Mouse (Mus musculus) forelimb bud, embryonic 11.5 days (tissue): ENCODE measurements around the gene Olfr968.

Source experiments
- DNase-seq: peaks from one replicate; pipeline ENCODE4 v3.0.0-alpha.2; 2012; ENCODE audit warnings: low read depth, low spot score

The Olfr968 gene

DNA sequence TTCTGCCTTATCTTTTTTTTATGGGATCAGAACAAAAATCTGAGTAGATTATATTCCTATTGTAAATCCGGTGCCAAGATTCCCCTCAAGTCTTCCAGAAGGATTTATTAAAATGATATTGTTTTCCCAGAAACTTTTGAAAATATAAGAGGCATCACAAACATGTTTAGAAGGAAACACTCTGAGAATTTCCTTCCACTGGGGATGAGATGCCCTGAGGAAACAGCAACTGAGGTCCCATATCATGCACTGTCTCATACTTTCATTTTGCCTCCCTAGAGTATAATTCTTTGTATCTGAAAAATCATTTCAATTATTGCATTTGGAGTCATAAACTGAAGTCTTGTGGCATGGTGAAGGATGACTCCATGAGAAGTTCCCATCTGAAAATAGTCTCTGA, at the start of gene Olfr968:
Olfr968 (minus strand) TSS at position 101 of the 400 bp plus-strand sequence.
- no peak for DNase-seq

DNA sequence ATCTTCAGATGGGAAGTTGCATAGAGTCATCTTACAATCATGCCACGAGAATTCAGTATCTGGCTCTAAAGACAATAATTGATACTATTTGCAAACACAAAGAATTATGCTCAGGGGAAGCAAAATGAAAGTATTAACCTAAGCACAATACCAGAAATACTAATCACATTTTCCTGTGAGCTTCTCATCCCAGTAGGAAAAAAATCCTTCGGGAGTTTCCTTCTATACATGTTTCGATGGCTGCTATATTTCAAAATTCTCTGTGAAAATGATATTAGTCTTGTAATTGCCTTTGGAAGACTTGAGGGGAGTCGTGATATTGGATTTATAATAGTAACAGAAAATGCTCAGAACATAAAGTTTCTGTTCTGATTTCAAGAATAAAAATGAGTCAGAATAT, 25.5 kb upstream of the Olfr968 start, which contains the start of gene Olfr970:
Olfr970 (plus strand) TSS at position 301 of the 400 bp plus-strand sequence.
- DNase-seq = no peak

DNA sequence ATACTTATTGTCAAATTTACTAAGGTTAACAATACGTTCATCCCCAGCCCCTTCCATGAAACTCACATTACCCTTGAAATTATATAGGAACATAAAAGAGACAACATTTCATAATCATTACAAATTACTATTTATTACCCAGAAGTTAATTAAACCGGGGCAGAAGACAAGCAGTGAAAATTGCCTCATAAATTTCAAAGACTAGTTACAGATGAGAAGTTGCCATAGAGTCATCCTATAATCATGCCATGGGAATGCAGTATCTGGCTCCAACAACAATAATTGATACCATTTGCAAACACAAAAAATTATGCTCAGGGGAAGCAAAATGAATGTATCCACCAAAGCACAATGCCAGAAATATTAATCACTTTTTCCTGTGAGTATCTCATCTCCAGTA, 7.5 kb upstream of the Olfr968 start, which contains the start of gene Olfr969:
Olfr969 (plus strand) TSS at position 388 of the 400 bp plus-strand sequence.
- DNase-seq = no peak

DNA sequence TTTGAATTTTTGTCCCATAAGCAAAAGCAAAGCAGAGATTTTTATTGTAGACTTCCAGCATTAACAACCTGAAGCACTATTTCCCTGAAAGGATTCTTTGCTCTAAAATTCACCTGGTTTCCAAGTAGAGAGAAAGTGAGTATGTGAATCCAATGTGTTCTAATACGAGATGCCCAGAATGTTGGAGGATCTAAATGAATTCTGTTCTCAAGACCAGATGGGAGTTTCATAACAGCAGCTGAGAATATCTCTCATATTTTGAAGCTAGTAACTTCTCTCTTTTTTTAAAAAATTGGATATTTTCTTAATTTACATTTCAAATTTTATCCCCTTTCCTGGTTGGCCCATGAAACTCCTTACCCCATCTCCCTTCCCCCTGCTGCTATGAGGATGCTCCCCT, 36.6 kb downstream of the Olfr968 start:
- DNase-seq = no peak

DNA sequence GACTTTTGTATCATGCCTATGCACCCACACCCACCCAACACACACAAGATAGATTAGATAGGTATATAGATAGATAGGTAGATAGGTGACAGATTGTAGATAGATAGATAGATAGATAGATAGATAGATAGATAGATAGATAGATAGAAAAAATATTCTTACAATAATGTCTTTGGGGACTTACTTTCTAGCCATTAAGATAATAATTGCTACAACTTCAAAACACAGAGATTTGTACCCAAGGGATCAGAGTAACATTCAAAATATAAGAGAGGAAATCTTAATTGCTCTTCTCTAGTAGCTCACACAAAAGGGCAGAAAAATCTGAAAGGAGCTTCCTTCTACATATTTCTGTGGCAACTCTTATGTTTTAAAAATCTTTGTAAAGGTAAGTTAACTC, 37.1 kb downstream of the Olfr968 start, which contains the start of gene Olfr967:
Olfr967 (plus strand) TSS at position 301 of the 400 bp plus-strand sequence.
- no peak for DNase-seq

DNA sequence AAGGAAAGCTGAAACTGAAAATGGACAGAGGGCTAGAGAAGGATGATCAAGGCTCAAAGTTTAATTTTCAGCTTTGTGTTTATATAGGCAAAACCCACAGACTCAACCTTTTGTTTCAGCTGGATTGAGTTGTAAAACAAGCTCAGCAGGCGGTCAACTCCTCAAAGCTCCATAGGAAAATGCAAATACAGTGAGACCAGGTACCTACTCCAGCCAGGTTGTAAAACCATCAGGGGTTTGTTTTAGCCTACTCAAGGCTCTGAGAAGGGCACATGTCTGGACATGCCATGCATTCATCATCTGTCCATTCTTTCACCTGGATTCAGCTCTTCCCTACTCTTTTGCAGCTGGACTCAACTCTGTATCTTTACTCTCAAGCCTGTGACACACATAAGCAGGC, 42.3 kb downstream of the Olfr968 start:
- DNase-seq = no peak

DNA sequence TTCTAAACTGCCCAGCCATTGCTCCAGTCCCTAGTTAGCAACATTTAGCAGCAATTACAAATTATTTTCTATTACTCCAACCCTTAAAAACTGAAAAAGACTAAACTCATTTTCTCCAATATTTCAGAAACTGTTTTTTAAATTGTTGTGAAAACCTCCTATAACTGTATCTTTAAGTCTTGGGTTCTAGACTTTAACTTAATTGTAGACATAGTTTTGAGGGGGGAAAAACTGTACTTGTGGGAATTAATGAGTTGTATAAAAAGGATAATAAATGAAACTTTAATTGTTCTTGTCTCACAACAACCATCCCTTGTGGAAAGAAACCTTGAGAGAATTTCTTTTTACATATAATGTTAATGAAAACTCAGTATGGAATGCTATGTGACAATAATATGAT, 52.4 kb downstream of the Olfr968 start, which contains the start of gene Olfr150:
Olfr150 (plus strand) TSS at position 301 of the 400 bp plus-strand sequence.
- no peak for DNase-seq
